Mouse (Mus musculus) cortical plate, adult 2 months (tissue): ENCODE data around the gene Rimklb. TPM values are rescaled to one million over a fixed set of nuclear protein-coding genes. Genes with fewer than 3 reads are reported as not detected.
"Not testable (repeated sequence)": the region's sequence is repeated elsewhere in the genome, so short reads cannot be mapped to it uniquely, and the experiment has no call there.

Source experiments
- H3K27ac ChIP-seq: fragments of 200-500 bp; 2 replicates; pipeline ENCODE4 v1.5.1; 2012; ENCODE audit warnings: low read length, control low read depth, inconsistent platforms; ENCODE audit not compliant: insufficient read depth
- H3K4me1 ChIP-seq: fragments of 200-500 bp; 2 replicates; pipeline ENCODE4 v1.6.1; 2011; ENCODE audit warnings: low read length; ENCODE audit not compliant: control insufficient read depth, insufficient read depth
- H3K4me3 ChIP-seq: fragments of 200-500 bp; 2 replicates; pipeline ENCODE4 v1.5.1; 2011; ENCODE audit warnings: mild to moderate bottlenecking, low read length, control low read depth; ENCODE audit not compliant: insufficient read depth
- CTCF ChIP-seq: fragments of 200-500 bp; IDR thresholded peaks from 2 replicates; pipeline ENCODE4 v1.5.1; 2011; ENCODE audit warnings: mild to moderate bottlenecking, control low read depth, low read length; ENCODE audit not compliant: insufficient read depth; ENCODE audit errors: extremely low read depth
- POLR2A ChIP-seq: fragments of 200-500 bp; IDR thresholded peaks from 2 replicates; pipeline ENCODE4 v1.6.1; 2011; ENCODE audit warnings: mild to moderate bottlenecking, low read length, control low read depth; ENCODE audit not compliant: insufficient read depth; ENCODE audit errors: extremely low read depth
- polyA plus RNA-seq: library from polyadenylated mRNA; depleted of rRNA; stranded (reverse); fragments of >200 nt; gene quantifications from 2 replicates; pipeline ENCODE4 v1.2.3, GENCODE M21; 2012

The Rimklb gene
- polyA plus RNA-seq, 1 experiment: 41.6 TPM

DNA sequence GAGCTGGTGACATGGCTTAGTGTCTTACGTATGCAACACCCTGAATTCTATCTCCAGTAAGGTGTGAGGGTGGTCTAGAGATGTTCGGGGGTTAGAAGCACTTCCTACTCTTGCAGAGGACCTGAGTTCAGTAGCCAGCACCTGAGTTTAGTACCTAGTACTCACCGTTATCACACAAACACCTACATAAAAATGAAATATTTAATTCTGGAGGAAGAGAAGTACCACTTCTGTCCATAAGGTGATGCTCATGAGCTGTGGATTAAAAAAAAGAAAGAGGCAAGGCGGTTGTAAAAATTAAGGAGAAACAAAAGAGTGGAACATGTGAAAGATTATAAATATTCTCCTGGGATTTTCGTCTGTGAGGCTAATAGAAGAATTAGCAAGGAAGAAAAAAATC is 2.1 kb downstream of the Rimklb start:
- Histone ChIP-seq H3K27ac (no peak overlapping the region), H3K4me3 (no peak overlapping the region), H3K4me1 (peaks cover 2% of the 10 kb centered on the region; the same call in 1 of the 2 replicates)
- no peak for TF ChIP-seq POLR2A
- TF ChIP-seq CTCF: no peak

DNA sequence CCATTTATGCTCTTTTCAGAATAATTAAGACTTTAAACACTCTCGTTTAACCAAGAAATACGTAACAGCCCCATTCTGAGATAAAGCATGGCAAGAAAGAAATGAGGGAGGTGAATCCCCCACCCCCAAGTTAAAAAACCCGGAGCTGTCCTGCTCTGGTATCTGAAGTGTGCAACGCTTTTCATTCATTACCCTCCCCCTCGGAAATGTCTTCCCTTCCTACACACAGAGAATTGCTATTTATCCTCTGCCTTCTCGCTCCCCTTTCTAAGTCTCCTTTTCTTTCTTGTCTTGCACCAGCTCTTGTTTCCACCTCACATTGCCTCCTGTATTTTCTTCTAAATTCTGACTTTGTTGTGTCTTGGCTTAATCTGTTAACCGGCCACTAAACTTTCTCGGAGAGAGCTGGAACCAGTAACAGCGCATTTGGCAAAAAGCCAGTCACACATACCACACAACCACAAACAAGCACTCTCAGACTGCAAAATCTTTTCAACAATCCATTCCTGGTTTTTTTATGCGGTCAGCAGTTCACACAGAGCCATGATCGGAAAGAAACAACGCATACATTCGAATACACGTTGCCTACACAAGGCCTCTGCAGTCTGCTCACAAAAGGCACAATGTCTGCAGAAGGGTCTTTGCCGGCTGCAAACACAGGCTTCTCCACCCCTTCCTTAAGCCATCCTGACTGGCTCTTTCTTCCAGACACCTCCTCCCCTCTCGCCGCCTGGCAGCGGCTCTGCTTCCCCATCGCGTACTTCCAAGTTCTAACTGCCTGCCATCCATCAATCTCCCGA is 3.3 kb downstream of the Rimklb start:
- peak overlapping the region; percentile 82 for H3K27ac ChIP-seq
- no peak overlapping the region for H3K4me3 ChIP-seq
- no peak for TF ChIP-seq CTCF
- TF ChIP-seq POLR2A: no peak
- H3K4me1 ChIP-seq: peaks cover 3% of the 10 kb centered on the region; the same call in 1 of the 2 replicates

GRCm38 (mm10) chr6:122493799-122494472 is 4.6 kb downstream of the Rimklb start:
- TF ChIP-seq POLR2A (no peak), CTCF (no peak)
- Histone ChIP-seq H3K4me1 (peaks cover 3% of the 10 kb centered on the region; the same call in 1 of the 2 replicates), H3K4me3 (no peak overlapping the region), H3K27ac (no peak overlapping the region)

GRCm38 (mm10) chr6:122492479-122492878 is 6.1 kb downstream of the Rimklb start:
- H3K27ac ChIP-seq: no peak overlapping the region
- no peak overlapping the region for H3K4me3 ChIP-seq
- peaks cover 3% of the 10 kb centered on the region; the same call in 1 of the 2 replicates for H3K4me1 ChIP-seq
- no peak for TF ChIP-seq CTCF
- TF ChIP-seq POLR2A: no peak

DNA sequence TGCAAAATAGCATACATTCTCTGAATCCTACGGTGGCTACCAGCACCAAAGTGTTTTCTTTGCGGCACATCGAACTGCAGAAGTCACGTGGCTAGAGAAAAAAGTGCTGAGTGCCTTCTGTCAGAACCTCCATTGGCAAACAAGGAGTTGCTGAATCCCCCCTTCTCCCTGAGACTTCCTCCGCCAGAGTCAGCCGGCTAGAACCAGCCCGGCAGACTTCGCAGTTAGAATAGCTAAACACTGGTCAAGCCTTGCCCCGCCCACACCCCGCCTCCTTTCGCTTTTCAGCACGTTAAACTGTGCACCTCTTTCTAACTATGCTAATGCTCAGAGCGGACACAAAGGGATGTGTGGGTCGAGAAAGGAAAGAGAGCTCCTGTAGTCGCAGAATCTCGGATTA is 7.0 kb downstream of the Rimklb start:
- no peak overlapping the region for H3K27ac ChIP-seq
- H3K4me1 ChIP-seq: peaks cover 3% of the 10 kb centered on the region; the same call in 1 of the 2 replicates
- peak overlapping the region; percentile 28 for H3K4me3 ChIP-seq
- TF ChIP-seq CTCF (no peak), POLR2A (no peak)

DNA sequence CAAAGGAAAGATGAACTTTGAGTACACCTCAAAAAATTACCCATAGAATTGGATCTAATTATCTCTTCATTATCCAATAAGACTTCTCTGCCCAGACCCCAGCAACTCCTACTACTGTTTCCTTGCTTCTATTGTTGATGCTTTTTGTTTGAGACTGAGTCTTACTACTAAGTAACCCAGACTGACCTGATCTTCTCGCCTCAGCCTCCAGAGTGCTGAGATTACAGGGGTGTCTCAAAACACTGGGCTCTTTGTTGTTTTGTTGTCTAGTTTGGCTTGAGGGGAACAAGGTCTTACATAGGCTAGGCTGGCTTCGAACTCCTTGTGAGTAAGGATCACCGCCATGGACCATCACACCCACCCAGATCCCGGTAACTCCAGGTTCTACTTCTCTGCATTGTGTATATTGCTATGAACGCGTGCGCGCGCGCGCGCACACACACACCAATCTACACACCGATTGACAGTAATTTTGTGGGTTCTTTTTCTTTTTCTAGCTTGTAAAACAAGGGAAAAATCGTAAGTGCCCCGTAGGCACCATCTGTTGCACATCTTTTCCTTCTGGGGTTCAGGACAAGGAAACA is 7.5 kb downstream of the Rimklb start:
- TF ChIP-seq POLR2A: no peak
- no peak for TF ChIP-seq CTCF
- Histone ChIP-seq H3K27ac (no peak overlapping the region), H3K4me1 (peaks cover 1% of the 10 kb centered on the region; the same call in 1 of the 2 replicates), H3K4me3 (peak overlapping the region; percentile 28; the same call in 1 of the 2 replicates)

GRCm38 (mm10) chr6:122486297-122487117 is 12.1 kb downstream of the Rimklb start:
- H3K27ac ChIP-seq: peak overlapping the region; percentile 39; the same call in 1 of the 2 replicates

GRCm38 (mm10) chr6:122485401-122486296 is 12.9 kb downstream of the Rimklb start:
- no peak for TF ChIP-seq POLR2A
- no peak for TF ChIP-seq CTCF
- Histone ChIP-seq H3K27ac (no peak overlapping the region), H3K4me3 (peak overlapping the region; percentile 76)

More at GRCm38 (mm10) chr6:122486297-122487117, 12.1 kb downstream of the Rimklb start:
- Histone ChIP-seq H3K4me1 (peaks cover 3% of the 10 kb centered on the region), H3K4me3 (peak overlapping the region; percentile 76)
- TF ChIP-seq POLR2A: no peak
- no peak for TF ChIP-seq CTCF

DNA sequence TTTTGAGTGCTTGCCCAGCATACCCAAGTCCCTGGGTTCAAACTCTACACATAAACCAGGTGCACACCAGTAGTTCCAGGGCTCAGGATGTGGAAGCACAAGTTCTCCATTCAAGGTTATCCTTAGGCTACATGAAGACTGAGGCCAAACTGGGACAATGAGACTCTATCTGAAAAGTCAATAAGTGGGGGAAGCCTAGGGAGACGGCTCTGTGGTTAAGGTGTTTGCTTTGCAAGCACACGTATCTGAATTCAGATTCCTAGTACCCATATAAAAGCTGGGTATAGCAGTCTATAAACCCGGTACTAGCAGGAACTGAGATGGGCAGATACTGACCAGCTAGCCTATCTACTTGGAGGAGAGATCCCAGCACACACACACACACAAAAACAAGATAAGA is 20.5 kb downstream of the Rimklb start:
- H3K27ac ChIP-seq: no peak overlapping the region
- TF ChIP-seq CTCF: no peak
- no peak for TF ChIP-seq POLR2A
- no peak overlapping the region for H3K4me3 ChIP-seq
- no peaks in the 10 kb centered on the region for H3K4me1 ChIP-seq

More at GRCm38 (mm10) chr6:122485401-122486296, 12.9 kb downstream of the Rimklb start:
- H3K4me1 ChIP-seq: peaks cover 2% of the 10 kb centered on the region

- H3K4me3 ChIP-seq, H3K27ac ChIP-seq, H3K4me1 ChIP-seq: not testable (repeated sequence)
Measured at GRCm38 (mm10) chr6:122471461-122471860, 27.1 kb downstream of the Rimklb start.
